Mouse (Mus musculus) left cerebral cortex, adult 18-20 months (tissue): ENCODE measurements around the gene Tex26. TPM values are rescaled to one million over a fixed set of nuclear protein-coding genes. Genes with fewer than 3 reads are reported as not detected.

Experiments used
- DNase-seq, 2 experiments: peaks; one replicate each; pipeline ENCODE4 v3.0.0; 2021 to 2022; ENCODE audit warnings: low spot score in 2 of 2, mixed read lengths in 1 of 2
- total RNA-seq, 2 experiments: library from RNA; stranded (reverse); gene quantifications; 2 replicates each; pipeline ENCODE4 v1.2.3; 2021

The Tex26 gene
- total RNA-seq, 2 experiments from 2014 or later = 0.54 TPM; not detected in 1

DNA sequence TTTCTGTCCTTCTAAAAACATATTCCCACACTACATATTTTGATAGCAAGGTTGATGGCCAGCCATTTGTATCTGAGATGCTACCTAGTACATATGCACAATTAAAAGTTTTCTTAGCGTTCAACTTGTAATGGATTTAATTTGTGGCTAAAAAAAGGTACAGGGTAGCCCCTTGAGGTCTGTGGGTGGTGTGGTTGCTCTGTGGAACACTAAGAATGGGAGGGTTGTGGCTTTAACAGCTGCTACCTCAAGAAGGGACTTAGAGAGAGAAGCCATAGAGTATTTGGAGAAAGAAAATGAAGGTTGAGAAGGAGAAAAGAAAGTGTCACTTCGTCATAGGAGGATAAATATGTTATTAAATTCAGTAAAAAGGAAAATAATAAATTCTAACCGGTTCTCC is 8.5 kb upstream of the Tex26 start:
- DNase-seq = no peak

DNA sequence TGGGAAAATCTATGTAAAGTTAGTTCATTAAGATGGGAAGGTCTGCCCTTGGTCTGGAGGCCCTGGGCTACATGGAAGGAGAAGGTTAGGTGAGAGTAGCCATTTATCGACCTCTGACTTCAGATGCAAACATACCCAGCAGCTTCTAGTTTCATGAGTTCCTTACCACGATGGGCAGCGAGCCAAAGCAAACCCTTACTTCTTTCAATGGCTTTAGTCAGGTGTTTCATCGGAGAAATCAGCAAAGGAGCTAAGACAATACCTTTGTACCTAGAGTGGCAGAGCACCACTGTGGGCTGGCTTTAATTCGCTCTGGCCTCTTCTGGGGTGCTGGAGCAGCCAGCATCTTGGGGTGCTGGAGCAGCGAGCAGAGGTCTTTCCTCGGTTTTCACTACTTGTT is 5.8 kb upstream of the Tex26 start:
- no peak for DNase-seq

DNA sequence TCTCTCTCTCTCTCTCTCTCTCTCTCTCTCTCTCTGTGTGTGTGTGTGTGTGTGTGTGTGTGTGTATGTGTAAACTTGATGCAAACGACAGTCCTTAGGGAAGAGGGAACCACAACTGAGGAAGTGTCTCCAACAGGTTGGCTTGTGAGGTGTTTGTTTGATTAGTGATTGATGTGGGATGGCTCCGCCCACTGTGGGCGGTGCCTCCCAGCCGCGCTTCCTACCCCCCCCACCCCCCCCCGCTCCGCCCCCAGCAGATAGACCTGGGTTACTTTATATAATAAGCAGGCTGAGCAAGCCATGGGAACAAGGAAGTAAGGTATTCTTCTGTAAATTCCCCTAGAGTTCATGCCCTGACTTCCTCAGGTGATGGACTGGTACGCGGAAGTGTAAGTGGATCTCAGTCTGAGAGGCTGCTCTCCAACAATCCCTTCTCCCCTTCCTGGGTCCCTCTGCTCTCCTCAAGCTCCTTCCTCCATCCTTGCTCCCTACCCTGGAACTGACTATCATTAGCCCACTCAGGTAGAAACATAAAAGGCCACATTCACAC is 5.2 kb upstream of the Tex26 start:
- no peak for DNase-seq

DNA sequence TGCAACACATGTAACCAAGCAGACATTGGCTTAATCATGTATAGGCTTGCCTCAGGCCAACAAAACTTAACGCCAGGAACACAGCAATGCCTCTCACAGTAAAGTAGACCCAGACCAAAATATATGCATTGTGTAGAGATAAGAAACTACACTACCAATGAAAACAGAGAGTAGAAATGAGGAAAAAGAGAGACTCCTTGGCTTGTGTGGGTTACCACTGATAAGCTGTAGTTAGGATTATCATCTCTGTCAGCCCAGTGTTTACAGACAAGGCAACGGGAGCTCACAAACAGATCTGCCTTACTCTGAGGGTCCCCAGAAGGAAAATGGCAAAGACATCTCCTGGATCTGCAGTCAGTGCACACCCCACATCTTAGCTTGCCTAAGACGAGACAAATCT is 2.9 kb upstream of the Tex26 start:
- no peak for DNase-seq

DNA sequence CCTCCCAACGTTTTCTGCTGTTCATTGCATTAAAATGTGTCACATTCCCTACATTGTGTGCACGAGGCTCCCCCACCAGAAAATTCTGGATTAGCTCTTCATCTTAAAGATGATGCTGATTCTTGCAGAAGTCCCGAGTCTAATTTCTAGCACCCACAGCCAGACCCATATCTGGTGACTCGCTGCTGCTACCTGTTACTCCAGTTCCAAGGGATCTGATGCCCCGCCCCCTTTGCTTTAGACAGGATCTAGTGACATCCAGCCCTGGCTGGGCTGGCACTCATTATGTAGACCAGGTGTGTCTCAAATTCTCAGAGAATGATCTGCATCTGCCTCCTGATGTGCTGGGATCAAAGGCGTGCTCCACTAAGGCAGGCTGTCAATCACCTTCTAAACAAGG is 2.3 kb upstream of the Tex26 start:
- DNase-seq = no peak

DNA sequence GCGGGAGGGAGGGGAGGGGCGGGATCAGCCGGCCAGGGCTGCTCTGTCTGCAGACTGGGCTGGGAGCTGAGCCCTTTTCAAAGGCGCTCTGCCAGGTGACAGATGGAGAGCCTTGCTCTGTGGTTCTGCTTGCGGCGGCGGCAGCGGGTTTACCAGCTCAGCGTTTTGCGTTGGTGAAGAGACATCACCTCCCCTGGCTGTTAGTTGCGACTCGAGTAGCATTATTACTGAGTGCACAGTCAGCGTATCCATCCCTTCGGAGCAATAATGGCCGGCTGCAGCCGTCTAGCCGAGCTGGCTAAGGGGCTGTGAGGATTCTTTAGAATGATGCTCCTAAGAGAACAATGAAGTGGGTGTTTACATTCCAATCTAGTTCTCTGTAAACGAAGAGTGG is 717 bp downstream of the Tex26 start:
- DNase-seq = peak; percentile 76 to 85

DNA sequence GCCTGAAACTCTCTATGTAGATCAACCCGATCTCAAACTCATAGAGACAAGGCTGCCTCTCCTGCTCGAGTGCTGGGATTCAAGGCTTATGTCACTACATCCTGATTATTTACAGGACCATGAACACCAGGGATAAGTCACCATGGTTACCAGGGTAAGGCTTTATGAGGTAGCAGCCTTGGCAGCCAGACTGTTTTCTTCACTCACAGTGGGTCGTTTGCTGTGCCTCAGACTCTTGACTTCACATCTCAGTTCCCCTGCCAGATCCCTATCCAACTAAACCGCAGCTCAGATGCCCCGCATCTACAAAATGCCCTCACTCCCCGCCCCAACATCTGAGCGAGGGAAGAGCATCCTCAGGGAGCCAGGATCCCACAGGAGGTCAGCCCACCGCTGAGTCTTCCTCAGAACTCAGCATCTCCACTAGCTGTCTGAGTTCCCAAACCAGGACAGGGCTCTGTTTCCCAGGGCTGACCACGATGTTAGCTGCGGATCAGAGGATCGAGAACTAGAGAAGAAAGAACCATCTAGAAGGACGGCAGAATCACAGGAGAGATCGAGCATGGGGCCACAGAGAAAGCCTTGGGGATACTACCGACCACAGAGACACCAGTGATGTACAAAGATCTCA is 2.3 kb downstream of the Tex26 start:
- no peak for DNase-seq

DNA sequence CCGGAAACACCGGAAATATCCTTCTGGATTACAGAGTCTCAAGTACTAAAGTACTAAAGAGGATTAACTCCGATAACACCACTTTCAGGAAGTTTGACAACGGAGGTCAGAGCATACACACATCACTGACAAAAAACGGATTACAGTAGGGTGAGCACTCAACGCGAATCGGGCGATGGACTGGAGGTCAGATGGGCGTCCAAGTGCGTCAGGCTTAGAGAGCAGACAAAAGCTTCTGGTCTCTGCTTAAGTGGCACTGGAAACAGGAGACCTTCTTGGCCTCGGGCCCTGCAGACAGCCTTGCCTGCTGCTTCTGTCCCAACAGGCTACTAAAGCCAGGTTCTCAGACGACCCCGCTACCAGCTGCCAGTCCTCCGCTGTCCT is 2.8 kb downstream of the Tex26 start:
- no peak for DNase-seq

DNA sequence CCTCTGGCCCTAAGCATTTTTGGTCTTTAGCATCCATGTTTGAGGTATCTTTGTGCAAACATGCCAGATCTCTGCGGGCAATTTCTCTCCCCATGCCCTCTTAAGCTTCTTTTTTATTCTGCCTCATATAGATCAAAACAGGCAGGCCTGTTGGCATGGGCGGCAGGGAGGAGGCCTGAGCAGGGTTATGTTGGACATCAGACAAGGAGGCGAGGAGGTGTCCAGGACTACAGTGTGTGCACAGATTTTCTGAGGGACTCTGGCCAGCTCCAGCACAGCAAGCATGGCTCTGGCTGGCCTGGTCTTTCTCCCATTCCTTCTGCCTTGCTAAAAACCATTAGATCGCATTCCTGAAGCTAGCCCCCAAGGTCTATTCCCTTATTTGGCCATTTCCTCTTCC is 5.0 kb downstream of the Tex26 start:
- no peak for DNase-seq

DNA sequence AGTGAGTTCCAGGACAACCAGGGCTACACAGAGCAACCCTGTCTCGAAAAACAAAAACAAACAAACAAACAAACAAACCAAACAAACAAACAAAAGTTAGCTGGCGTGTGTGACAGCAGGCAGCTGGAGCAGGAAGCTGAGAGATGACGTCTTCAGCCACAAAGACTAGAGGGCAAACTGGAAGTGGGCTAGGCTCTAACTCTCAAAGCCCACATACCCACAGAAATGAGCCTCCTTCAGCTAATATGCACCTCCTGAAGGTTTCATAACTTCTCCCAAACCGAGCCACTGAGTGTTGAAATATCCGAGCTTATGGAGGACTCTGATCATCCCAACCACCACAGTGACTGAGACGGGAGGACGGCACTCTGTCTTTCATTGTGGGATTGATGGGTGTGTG is 7.0 kb downstream of the Tex26 start:
- DNase-seq = no peak

DNA sequence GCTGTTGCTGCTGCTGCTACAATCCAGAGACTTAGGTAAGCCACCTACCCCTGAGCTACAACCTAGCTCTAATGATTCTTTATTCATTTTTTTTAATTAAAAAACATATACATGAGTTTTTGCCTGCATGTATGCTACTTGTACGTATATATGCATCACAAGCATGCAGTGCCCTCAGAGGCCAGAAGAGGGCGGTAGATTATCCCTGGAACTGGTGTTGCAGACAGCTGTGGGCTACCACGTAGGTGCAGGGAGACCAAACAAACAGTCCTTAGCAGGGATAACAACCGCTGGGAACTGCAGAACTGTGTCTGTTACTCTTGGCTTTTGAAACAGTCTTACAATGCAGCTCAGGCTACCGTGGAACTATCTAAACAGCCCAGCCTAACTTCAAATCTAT is 8.3 kb downstream of the Tex26 start:
- no peak for DNase-seq

DNA sequence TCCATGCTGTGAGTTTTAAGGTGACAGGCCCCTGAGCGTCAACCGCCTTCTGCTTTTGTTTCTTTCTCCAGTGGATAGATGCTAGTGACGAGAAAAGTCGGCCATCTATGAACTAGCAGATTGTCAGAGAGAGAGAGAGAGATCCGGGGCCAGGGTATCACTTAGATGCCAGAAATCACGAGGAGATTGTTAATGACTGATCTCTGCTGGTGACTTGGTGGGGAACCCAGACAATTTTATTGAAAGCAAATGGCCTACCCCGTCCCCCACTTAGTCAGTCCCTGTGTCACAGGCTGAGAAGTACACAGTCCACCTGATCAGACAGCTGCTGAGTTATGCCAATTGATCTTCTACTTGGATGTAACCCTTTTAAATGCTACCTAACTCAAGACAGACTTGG is 9.9 kb downstream of the Tex26 start:
- no peak for DNase-seq

DNA sequence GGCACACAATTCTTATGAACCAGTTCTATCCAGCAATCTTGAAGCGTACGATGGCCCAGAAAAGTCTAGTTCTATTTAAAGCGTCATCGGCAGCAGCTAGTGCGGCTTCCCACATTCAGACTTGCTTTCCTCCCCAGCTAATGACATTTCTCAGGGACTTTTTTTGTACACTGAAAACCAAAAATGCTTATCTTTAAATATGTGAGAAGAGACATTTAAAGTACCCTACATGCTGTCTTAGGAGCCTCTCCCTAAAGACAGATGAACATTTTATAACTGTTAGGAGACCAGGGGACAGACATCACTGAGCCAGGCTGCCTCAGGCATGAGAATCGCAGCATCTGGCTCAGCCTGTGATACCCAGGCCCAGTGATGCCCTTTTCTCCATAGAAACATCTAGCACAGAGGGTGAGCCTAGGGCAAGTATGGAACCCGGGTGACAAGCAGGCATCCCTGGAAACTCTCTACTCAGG is 11.8 kb downstream of the Tex26 start:
- DNase-seq = peak in 1 of 2 experiments; percentile 18

DNA sequence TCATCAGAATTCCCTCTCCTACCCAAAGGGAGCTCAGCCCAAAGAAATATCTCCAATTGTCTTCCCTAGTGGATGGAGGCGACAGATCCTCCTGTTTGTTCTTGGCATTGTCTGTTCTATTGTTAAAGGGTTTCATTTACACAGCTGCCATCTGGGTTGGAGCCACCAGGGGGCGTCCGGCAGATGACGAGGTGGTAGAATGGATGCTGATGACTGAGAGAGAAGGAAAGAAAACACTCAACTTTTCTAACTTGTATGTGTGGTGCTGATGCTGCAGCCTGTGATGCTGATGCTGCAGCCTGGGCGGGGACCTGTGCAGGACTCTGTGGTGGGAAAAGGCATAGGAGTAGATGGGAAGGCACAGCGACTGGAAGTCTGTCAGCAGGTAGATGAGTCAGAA is 14.8 kb downstream of the Tex26 start:
- DNase-seq = peak; percentile 77 to 80

DNA sequence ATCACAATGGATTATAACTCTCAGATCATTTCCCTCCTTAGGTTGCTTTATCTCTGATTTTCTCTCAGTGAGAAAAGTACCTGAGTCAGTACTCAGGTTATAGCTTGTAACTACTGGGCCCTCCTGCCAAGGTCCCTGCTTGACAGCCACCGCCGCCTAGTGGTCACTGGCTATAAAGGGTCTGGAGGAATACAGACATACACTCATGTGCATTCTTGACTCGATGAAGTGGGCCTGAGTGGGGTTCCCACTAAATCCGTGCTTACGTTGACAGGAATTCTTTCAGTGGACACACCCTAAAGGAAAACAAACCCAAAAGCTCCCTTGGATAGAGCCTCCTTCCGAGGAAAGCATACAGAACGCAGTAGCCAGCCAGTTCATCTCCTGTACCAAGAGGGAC is 17.1 kb downstream of the Tex26 start:
- no peak for DNase-seq

DNA sequence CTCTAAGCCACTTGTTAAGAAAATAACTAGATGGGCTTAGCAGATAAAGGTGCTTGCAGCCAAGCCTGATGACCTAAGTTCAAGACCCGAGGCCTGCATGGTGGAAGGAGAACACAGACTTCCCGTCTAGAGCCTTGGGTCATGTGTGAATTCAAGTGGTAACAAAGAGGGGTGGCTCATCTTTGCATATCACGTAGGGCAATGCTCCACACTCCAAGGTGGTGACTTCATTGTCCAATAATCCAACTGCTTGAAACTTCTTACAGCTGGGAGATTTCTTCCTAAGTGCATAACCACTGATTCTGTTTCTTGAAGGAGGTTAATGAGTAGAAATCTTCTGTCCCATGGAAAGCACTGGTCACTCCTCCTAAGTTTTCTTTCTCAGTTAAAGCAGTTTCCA is 22.6 kb downstream of the Tex26 start:
- no peak for DNase-seq

DNA sequence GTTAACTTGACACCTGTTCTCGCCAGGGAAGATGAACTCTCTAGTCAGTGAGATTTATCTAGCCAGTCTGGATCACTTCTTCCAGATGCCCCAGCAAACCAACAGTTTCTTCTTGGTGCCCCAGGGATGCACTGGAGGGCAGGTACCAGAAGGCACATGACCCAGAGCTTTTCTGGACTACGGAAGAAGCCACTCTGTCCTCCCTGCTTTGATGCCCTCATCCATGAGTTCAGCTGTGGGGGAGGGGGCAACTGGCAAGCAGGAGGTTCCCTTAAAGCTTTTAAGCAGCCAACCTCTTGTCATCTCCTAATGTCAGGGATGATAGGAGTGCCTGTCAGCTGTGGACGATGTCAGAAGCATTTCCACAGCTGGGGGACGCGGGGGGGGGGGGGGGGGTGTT is 25.8 kb downstream of the Tex26 start:
- no peak for DNase-seq

DNA sequence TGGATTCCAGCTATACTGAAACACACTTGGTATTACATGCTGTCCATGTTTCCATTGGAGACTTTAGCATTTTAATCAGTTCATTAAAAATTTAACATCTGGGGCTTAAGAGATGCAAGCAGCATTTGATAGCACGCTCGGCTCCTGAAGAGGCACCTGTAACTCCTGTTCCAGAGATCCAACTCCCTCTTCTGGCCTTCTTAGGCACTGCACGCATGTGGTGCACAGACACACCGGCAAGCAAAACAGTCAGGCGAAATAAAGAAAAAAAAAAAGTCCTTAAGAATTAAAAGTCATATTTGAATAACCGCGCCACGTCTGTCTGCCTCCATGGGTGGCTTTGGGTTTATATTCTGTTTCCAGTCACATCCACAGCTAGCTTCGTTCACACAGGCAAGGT is 34.7 kb downstream of the Tex26 start:
- DNase-seq = no peak

DNA sequence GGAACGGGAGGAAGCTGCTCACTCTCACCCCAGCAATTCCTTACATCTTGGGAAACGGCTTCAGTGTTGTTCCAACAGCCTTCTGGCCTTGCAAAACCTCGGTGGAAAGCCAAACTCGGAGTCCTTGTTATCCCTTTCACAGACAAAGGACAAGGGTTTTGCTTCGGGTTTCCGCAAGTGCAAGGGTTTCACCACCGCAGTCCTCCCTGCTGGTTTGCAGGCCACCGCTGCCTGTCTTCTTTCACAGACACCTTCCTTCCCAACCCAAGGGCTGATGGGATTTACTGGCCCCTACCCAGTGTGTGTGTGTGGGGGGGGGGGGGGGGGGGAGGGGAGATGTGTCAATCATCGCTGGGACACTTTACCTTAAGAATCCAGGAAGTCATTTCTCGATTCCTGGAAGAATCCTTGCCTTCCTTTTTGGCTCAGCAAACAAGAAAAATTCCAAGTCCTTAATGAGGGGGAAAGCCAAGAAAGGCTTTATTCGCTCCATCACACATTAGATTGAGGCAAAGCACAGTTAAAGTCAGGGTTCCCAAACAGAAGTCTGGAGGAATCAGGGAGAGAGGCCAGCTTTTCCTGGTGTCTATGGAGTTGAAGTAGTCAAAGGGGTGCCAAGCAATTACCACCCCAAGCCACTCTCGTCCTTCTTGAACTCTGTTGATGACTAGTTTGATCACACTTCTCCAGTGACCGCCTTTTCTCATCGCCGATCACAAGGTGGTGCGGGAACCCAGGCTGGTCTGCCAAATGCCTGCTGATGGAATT is 35.4 kb downstream of the Tex26 start:
- no peak for DNase-seq

DNA sequence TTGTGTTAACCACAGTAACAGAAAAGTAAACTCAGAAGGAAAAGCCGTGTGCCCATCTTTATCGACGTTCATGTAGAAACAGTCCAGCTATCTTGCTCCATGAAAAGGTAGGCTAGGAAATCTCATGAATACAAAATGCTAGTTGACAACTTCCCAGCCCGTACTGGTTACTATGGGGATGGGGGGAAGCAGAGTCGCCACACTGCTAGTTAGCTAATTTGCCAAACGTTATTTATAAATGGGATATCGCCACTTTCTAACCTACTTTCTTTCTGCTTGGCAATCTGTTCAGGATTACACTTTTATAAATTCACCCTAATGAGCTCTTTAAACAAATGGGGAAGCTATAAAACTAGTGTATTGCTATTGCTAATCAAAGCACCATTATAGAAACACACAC is 42.5 kb downstream of the Tex26 start:
- DNase-seq = no peak

DNA sequence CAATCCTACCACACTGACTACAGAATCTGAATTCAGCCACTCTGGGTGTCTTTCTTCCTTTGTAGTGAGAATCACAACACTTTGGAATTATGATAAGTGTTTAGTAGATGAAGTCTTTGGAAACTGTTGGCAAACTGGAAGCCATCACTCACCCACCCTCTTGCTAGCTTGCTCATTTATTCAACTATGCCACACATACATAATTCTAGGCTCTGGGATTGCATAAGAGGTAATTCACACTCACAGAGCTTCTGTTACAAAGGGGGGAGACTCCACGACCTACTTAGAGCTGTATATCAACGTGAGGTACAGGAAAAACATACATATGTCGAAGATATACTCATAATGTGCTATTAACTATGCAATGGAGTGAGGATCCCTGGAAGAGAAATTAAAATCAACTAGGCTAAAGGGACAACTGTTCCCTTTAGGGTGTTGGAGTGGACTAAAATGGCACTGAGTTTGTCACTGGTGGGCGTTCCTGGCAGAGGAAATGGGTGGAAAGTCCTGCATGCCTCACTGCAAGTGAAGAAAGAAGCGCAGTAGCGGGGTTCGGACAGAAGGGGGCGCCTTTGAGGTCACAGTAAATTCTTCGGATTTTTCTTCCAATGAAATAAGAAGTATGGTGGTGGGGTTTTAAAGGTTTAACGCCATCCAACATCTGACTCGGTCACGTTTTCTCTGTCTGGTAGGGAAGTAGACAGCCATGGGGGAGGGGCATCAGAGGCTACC is 44.0 kb downstream of the Tex26 start:
- peak; percentile 67 to 74 for DNase-seq

DNA sequence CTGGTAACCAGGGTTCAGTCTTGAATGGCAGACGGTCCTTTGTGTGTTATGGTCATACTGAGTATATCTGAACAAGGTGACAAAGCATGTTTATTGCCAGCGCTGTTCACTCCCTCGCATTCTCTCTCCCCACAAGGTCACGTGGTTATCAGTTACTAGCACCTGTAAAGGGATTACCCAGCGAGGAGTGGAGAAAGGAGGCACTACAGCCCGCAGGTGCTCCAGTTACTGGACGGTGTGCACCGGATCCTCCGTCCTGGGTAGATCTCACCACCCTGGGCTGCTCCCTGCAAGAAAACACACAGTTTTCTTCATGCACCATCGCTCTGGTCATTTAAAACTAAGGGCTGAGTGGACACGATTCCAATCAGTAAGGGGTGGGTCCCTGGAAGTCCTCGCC is 44.8 kb downstream of the Tex26 start:
- no peak for DNase-seq
